Mouse (Mus musculus): ENCODE results near the gene Nemp1. TPM values are rescaled to one million over a fixed set of nuclear protein-coding genes. Genes with fewer than 3 reads are reported as not detected.
A peak's percentile ranks its signal among the peaks of the same experiment; 100 is the strongest.

The Nemp1 gene
- polyA plus RNA-seq, 1 experiment, result 5.6 TPM

DNA sequence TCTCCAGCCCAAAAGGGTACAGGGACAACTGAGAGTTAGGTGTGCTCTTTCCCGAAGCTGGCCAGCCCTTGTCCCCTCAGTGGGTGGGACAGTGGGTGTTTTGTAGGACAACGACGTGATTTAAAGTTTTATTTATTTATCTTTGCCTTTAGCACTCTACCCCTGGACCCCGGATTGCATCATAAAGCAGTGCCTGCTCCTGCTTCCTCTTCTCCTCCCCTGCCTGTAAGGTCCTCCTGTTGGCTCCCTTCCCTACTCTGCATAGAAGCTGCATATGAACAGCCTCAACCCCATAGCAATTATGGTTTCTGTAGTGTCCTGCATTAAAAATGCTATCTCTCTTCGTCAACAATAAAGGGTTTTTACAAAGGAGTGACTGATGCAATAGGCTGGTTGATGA, 64.7 kb downstream of the Nemp1 start:
- H3K4me3 ChIP-seq, result no peak overlapping the region
- H3K27me3 ChIP-seq (ENCODE audit: control insufficient read depth, insufficient read depth, insufficient read length), result peaks cover 41% of the 10 kb centered on the region
- H3ac ChIP-seq (ENCODE audit: control insufficient read depth, insufficient read length), result no peak overlapping the region
- no peaks in the 10 kb centered on the region for H3K36me3 ChIP-seq (ENCODE audit: control insufficient read depth, insufficient read depth)
- H3K4me2 ChIP-seq (ENCODE audit: low read depth), result peak overlapping the region; percentile 58
- H3K79me2 ChIP-seq (ENCODE audit: control insufficient read depth, insufficient read depth), result no peaks in the 10 kb centered on the region
- TF ChIP-seq SRF (IDR thresholded peaks at IDR 0.05; ENCODE audit: control insufficient read depth, insufficient read length, low read depth) (no peak), POLR2A (IDR thresholded peaks at IDR 0.05; ENCODE audit: insufficient read length, low read depth) (no peak), MYOG (IDR thresholded peaks at IDR 0.05; ENCODE audit: control insufficient read depth in 1 of 3, insufficient read depth in 1 of 3, insufficient read length in 2 of 3, low read depth in 2 of 3) (no peak), E2F4 (IDR thresholded peaks at IDR 0.05; ENCODE audit: insufficient read depth) (no peak), CEBPB (IDR thresholded peaks at IDR 0.05; ENCODE audit: insufficient read depth, poor library complexity, severe bottlenecking) (peak; percentile 48; the same call in 1 of the 2 replicates), TCF12 (IDR thresholded peaks at IDR 0.05; ENCODE audit: insufficient read depth, poor library complexity, severe bottlenecking) (no peak), REST (IDR thresholded peaks at IDR 0.05; ENCODE audit: insufficient read depth, insufficient read length) (no peak)

DNA sequence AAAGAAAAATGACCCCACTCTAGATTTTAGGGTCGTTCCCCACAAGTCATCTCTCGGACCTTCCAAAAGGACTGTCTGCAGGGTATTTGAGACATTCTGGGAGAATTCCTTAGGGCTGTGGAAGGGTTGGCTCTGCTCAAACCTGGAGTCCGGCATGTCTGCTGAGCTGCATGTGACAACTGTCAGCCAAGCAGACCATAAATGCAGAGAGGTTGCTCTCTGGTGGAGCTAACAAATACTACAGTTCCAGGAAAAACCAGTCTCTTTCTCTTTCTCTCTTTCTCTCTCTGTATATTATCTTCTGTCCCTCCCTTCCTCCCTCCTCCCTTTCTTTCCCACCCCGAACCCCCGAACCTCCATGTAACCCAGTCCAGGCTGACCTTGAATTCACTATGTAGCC, 67.7 kb downstream of the Nemp1 start:
- no peak overlapping the region for H3ac ChIP-seq (ENCODE audit: control insufficient read depth, insufficient read length)
- TF ChIP-seq MAX (IDR thresholded peaks at IDR 0.05; ENCODE audit: low read depth) (no peak), USF1 (IDR thresholded peaks at IDR 0.05; ENCODE audit: low read depth) (no peak), REST (IDR thresholded peaks at IDR 0.05; ENCODE audit: insufficient read depth, insufficient read length) (no peak), MYOD1 (IDR thresholded peaks at IDR 0.05; ENCODE audit: control insufficient read depth in 1 of 3, insufficient read length in 2 of 3, low read depth in 2 of 3) (no peak), SRF (IDR thresholded peaks at IDR 0.05; ENCODE audit: control insufficient read depth, insufficient read length, low read depth) (no peak), E2F4 (IDR thresholded peaks at IDR 0.05; ENCODE audit: insufficient read depth) (no peak), POLR2A (IDR thresholded peaks at IDR 0.05; ENCODE audit: insufficient read length, low read depth) (no peak), MYOG (IDR thresholded peaks at IDR 0.05; ENCODE audit: control insufficient read depth in 1 of 3, insufficient read depth in 1 of 3, insufficient read length in 2 of 3, low read depth in 2 of 3) (no peak), POLR2AphosphoS2 (IDR thresholded peaks at IDR 0.05; ENCODE audit: insufficient read length, low read depth) (no peak), CEBPB (IDR thresholded peaks at IDR 0.05; ENCODE audit: insufficient read depth, poor library complexity, severe bottlenecking) (no peak), TCF3 (IDR thresholded peaks at IDR 0.05; ENCODE audit: insufficient read length, low read depth) (no peak), TCF12 (IDR thresholded peaks at IDR 0.05; ENCODE audit: insufficient read depth, poor library complexity, severe bottlenecking) (no peak)
- peak overlapping the region; percentile 40 for H3K4me2 ChIP-seq (ENCODE audit: low read depth)
- H3K4me3 ChIP-seq, result no peak overlapping the region
- H3K36me3 ChIP-seq (ENCODE audit: control insufficient read depth, insufficient read depth), result no peaks in the 10 kb centered on the region
- no peaks in the 10 kb centered on the region for H3K79me2 ChIP-seq (ENCODE audit: control insufficient read depth, insufficient read depth)
- peaks cover 25% of the 10 kb centered on the region for H3K27me3 ChIP-seq (ENCODE audit: control insufficient read depth, insufficient read depth, insufficient read length)

DNA sequence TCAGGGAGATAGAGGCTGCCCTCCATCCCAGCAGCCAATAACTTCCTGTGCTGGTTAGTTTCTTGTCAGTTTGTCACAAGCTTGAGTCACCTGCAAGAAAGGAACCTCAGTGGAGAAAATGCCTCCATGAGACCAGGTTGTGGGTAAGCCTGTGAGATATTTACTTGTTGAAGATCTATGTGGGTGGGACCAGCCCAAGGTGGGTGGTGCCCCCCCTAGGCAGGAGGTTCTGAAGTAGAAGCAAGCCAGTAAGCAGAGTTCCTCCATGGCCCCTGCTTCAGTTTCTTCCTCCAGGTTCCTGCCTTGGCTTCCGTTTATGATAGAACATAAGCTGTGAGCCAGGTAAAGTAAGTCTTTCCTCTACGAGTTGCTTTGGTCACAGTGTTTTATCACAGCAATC, 69.6 kb downstream of the Nemp1 start:
- TF ChIP-seq CEBPB (IDR thresholded peaks at IDR 0.05; ENCODE audit: insufficient read depth, poor library complexity, severe bottlenecking) (no peak), TCF12 (IDR thresholded peaks at IDR 0.05; ENCODE audit: insufficient read depth, poor library complexity, severe bottlenecking) (no peak), MYOG (IDR thresholded peaks at IDR 0.05; ENCODE audit: control insufficient read depth in 1 of 3, insufficient read depth in 1 of 3, insufficient read length in 2 of 3, low read depth in 2 of 3) (no peak), POLR2AphosphoS2 (IDR thresholded peaks at IDR 0.05; ENCODE audit: insufficient read length, low read depth) (no peak), SRF (IDR thresholded peaks at IDR 0.05; ENCODE audit: control insufficient read depth, insufficient read length, low read depth) (no peak), TCF3 (IDR thresholded peaks at IDR 0.05; ENCODE audit: insufficient read length, low read depth) (no peak), REST (IDR thresholded peaks at IDR 0.05; ENCODE audit: insufficient read depth, insufficient read length) (no peak), POLR2A (IDR thresholded peaks at IDR 0.05; ENCODE audit: insufficient read length, low read depth) (no peak), MYOD1 (IDR thresholded peaks at IDR 0.05; ENCODE audit: control insufficient read depth in 1 of 3, insufficient read length in 2 of 3, low read depth in 2 of 3) (no peak), E2F4 (IDR thresholded peaks at IDR 0.05; ENCODE audit: insufficient read depth) (no peak), USF1 (IDR thresholded peaks at IDR 0.05; ENCODE audit: low read depth) (no peak), MAX (IDR thresholded peaks at IDR 0.05; ENCODE audit: low read depth) (no peak)
- Histone ChIP-seq H3K79me2 (ENCODE audit: control insufficient read depth, insufficient read depth) (peaks cover 13% of the 10 kb centered on the region), H3K4me2 (ENCODE audit: low read depth) (no peak overlapping the region)

DNA sequence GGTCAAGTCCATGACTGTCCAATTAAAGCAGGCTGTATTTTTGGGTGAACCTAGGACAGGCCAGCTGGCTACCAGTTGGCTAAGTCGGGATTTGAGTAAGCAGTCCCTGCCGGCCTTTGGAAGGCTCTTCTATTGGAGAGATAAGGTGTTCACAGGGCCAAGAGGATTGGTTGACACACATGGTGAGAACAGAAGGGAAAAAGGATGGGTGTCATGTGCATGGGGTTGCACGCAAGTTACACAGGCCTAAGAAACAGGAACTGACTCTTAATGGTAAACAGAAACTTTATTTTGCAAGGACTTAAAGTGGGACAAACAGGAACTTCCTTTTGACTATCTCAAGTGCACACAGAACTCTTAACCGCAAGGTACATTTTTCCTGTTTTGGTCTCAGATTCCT, 70.2 kb downstream of the Nemp1 start:
- Histone ChIP-seq H3K27me3 (ENCODE audit: control insufficient read depth, insufficient read depth, insufficient read length) (peaks cover 14% of the 10 kb centered on the region), H3K4me2 (ENCODE audit: low read depth) (no peak overlapping the region), H3K36me3 (ENCODE audit: control insufficient read depth, insufficient read depth) (no peaks in the 10 kb centered on the region), H3K4me3 (no peak overlapping the region), H3K79me2 (ENCODE audit: control insufficient read depth, insufficient read depth) (peaks cover 19% of the 10 kb centered on the region), H3ac (ENCODE audit: control insufficient read depth, insufficient read length) (no peak overlapping the region)
- TF ChIP-seq USF1 (IDR thresholded peaks at IDR 0.05; ENCODE audit: low read depth), result no peak
- no peak for TF ChIP-seq CEBPB (IDR thresholded peaks at IDR 0.05; ENCODE audit: insufficient read depth, poor library complexity, severe bottlenecking)
- TF ChIP-seq REST (IDR thresholded peaks at IDR 0.05; ENCODE audit: insufficient read depth, insufficient read length), result no peak
- no peak for TF ChIP-seq TCF12 (IDR thresholded peaks at IDR 0.05; ENCODE audit: insufficient read depth, poor library complexity, severe bottlenecking)
- no peak for TF ChIP-seq TCF3 (IDR thresholded peaks at IDR 0.05; ENCODE audit: insufficient read length, low read depth)
- no peak for TF ChIP-seq MAX (IDR thresholded peaks at IDR 0.05; ENCODE audit: low read depth)

More for the DNA sequence above, 69.6 kb downstream of the Nemp1 start:
- peaks cover 15% of the 10 kb centered on the region for H3K27me3 ChIP-seq (ENCODE audit: control insufficient read depth, insufficient read depth, insufficient read length)
- H3K4me3 ChIP-seq, result no peak overlapping the region
- no peaks in the 10 kb centered on the region for H3K36me3 ChIP-seq (ENCODE audit: control insufficient read depth, insufficient read depth)
- no peak overlapping the region for H3ac ChIP-seq (ENCODE audit: control insufficient read depth, insufficient read length)

DNA sequence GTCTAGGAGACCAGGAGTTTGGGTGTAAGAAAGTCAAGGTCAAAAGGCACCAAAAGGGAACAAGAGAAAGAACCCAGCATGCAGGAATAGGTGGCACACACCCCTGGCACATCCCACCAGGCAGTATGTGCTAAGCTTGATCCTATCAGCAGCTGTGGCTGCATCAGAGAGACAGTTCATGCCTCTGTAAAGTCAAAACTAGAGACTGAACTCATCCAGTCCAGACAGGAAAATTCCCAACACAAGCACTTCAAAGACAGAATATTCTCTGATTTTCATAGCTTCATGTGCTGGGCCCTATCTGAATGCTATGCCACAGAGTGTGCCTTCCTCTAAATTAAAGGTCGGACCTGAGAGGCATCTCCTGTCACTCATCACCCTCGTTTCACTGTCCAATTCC, 70.9 kb downstream of the Nemp1 start:
- Histone ChIP-seq H3K27me3 (ENCODE audit: control insufficient read depth, insufficient read depth, insufficient read length) (peaks cover 14% of the 10 kb centered on the region), H3K36me3 (ENCODE audit: control insufficient read depth, insufficient read depth) (no peaks in the 10 kb centered on the region), H3ac (ENCODE audit: control insufficient read depth, insufficient read length) (no peak overlapping the region), H3K4me2 (ENCODE audit: low read depth) (no peak overlapping the region), H3K4me3 (no peak overlapping the region), H3K79me2 (ENCODE audit: control insufficient read depth, insufficient read depth) (peaks cover 19% of the 10 kb centered on the region)
- TF ChIP-seq MAX (IDR thresholded peaks at IDR 0.05; ENCODE audit: low read depth) (no peak), CEBPB (IDR thresholded peaks at IDR 0.05; ENCODE audit: insufficient read depth, poor library complexity, severe bottlenecking) (no peak), TCF3 (IDR thresholded peaks at IDR 0.05; ENCODE audit: insufficient read length, low read depth) (no peak)
